ENCODE assay signal across 10 mouse cellular contexts in genomic region chr14:123627180-123627562, GRCm38 (mm10). TPM values are rescaled to one million over a fixed set of nuclear protein-coding genes. Genes with fewer than 3 reads are reported as not detected.
DNase-seq lines count a peak whose midpoint lies in the region; ATAC-seq and TF ChIP-seq lines count a peak whose summit lies in the region.
"Had no signal": no experiment of that assay in that cellular context is flagged by ENCODE, and none has a peak within 500 bp of the region (broad histone marks: within the 10 kb centered on the region; RNA-seq: fewer than 3 reads in every experiment).

No protein-coding gene starts in this region.

- no peaks in the 10 kb centered on the region for H3K36me3 ChIP-seq in embryonic facial prominence, embryonic 15.5 days
- no peaks in the 10 kb centered on the region for H3K36me3 ChIP-seq in hindbrain, embryonic 14.5 days (replicated peaks; ENCODE audit: control insufficient read depth, insufficient read depth)
- no peaks in the 10 kb centered on the region for H3K36me3 ChIP-seq in midbrain, postnatal 0 days (ENCODE audit: insufficient read depth, low read length)

- H3K4me1 ChIP-seq in embryonic facial prominence, embryonic 15.5 days, result peaks cover 9% of the 10 kb centered on the region; the same call in 1 of the 2 replicates
- H3K4me1 ChIP-seq in hindbrain, embryonic 14.5 days (replicated peaks; ENCODE audit: control insufficient read depth, insufficient read depth, low read length), result peaks cover 17% of the 10 kb centered on the region; the same call in 1 of the 2 replicates
- peaks cover 9% of the 10 kb centered on the region; the same call in 1 of the 2 replicates for H3K4me1 ChIP-seq in midbrain, postnatal 0 days (ENCODE audit: insufficient read depth, low read length)
- H3K4me1 ChIP-seq: megakaryocyte, embryonic 14.5 days had no signal

- 49% methylated on average over 3 of the region's 3 CpGs for WGBS in embryonic facial prominence, embryonic 15.5 days
- WGBS in hindbrain, embryonic 14.5 days, result 47% methylated on average over 3 of the region's 3 CpGs
- 44% methylated on average over 3 of the region's 3 CpGs for WGBS in midbrain, postnatal 0 days

- peak; percentile 11 for DNase-seq in layer of hippocampus, adult 11-12 months (ENCODE audit: low spot score)
- no peak for DNase-seq in layer of hippocampus, postnatal 36 days
- no peak for DNase-seq in hindbrain, embryonic 14.5 days (ENCODE audit: low spot score)
- no peak for DNase-seq in midbrain, postnatal 0 days (ENCODE audit: low spot score)
- no peak for DNase-seq in natural killer cell, adult 2 months (ENCODE audit: low spot score in 2 of 2)
- DNase-seq in adrenal gland, adult 8-10 months, result no peak
- DNase-seq in kidney, postnatal 4 days, result no peak
- DNase-seq: kidney, adult 18-20 months had no signal

- H3K9ac ChIP-seq in embryonic facial prominence, embryonic 15.5 days, result no peak overlapping the region
- peak overlapping the region; percentile 85 for H3K9ac ChIP-seq in hindbrain, embryonic 14.5 days
- peak overlapping the region; percentile 97 for H3K9ac ChIP-seq in midbrain, postnatal 0 days (replicated peaks; ENCODE audit: low read length, poor library complexity, severe bottlenecking)

- no peak for TF ChIP-seq CTCF in midbrain, postnatal 0 days (IDR thresholded peaks at IDR 0.05)

- H3K27ac ChIP-seq in embryonic facial prominence, embryonic 15.5 days (replicated peaks), result no peak overlapping the region
- peak overlapping the region; percentile 82 for H3K27ac ChIP-seq in hindbrain, embryonic 14.5 days
- peak overlapping the region; percentile 91 for H3K27ac ChIP-seq in midbrain, postnatal 0 days (ENCODE audit: low read depth, low read length)

- H3K4me2 ChIP-seq in embryonic facial prominence, embryonic 15.5 days (replicated peaks), result peak overlapping the region; percentile 83
- H3K4me2 ChIP-seq in hindbrain, embryonic 14.5 days (replicated peaks), result peak overlapping the region; percentile 88
- peak overlapping the region; percentile 86 for H3K4me2 ChIP-seq in midbrain, postnatal 0 days (ENCODE audit: low read depth, low read length, poor library complexity, severe bottlenecking)

- H3K4me3 ChIP-seq in embryonic facial prominence, embryonic 15.5 days (replicated peaks), result peak overlapping the region; percentile 48
- peak overlapping the region; percentile 67 for H3K4me3 ChIP-seq in hindbrain, embryonic 14.5 days (replicated peaks; ENCODE audit: low read length)
- H3K4me3 ChIP-seq in midbrain, postnatal 0 days (ENCODE audit: low read depth, low read length), result peak overlapping the region; percentile 63
- H3K4me3 ChIP-seq: megakaryocyte, embryonic 14.5 days had no signal

- no peak for ATAC-seq in embryonic facial prominence, embryonic 15.5 days (ENCODE audit: insufficient number of reproducible peaks, low FRiP score, low TSS enrichment, low read depth)
- ATAC-seq in hindbrain, embryonic 14.5 days (ENCODE audit: low FRiP score), result no peak
- peak; percentile 35; the same call in 1 of the 2 replicates for ATAC-seq in midbrain, postnatal 0 days (ENCODE audit: low FRiP score)

- H3K9me3 ChIP-seq in embryonic facial prominence, embryonic 15.5 days (replicated peaks), result no peaks in the 10 kb centered on the region
- H3K9me3 ChIP-seq in hindbrain, embryonic 14.5 days (ENCODE audit: control insufficient read depth, low read length), result no peaks in the 10 kb centered on the region
- no peaks in the 10 kb centered on the region for H3K9me3 ChIP-seq in midbrain, postnatal 0 days (ENCODE audit: low read length)

- H3K27me3 ChIP-seq in embryonic facial prominence, embryonic 15.5 days, result peaks cover 13% of the 10 kb centered on the region
- H3K27me3 ChIP-seq in hindbrain, embryonic 14.5 days (ENCODE audit: control insufficient read depth, insufficient read depth, low read length), result no peaks in the 10 kb centered on the region
- no peaks in the 10 kb centered on the region for H3K27me3 ChIP-seq in midbrain, postnatal 0 days (ENCODE audit: insufficient read depth, low read length)

RNA-seq across cellular contexts. Expression of gene Nalcn, which starts 0.2 kb away (rescaled TPM):
- total RNA-seq in layer of hippocampus, postnatal 36 days (2021), result 10 to 100 TPM; 65.6 to 67.5 TPM
- polyA plus RNA-seq in embryonic facial prominence, embryonic 15.5 days (2015; fragmentation: Nextera tagmentation; extraction: Ambion mirVana), result 1.2 and 1.5 TPM in 2 replicates
- 18.8 and 22.0 TPM in 2 replicates for polyA plus RNA-seq in hindbrain, embryonic 14.5 days (2014; fragmentation: Nextera tagmentation; extraction: Ambion mirVana)
- total RNA-seq in midbrain, postnatal 0 days (2014; rRNA removed), result 46.5 and 55.8 TPM in 2 replicates
- polyA plus RNA-seq in midbrain, postnatal 0 days (2015; fragmentation: Nextera tagmentation; extraction: Ambion mirVana), result 13.1 and 15.0 TPM in 2 replicates
- total RNA-seq in adrenal gland, adult 8-10 months (2022), result 10 to 100 TPM in 2 of 4 experiments, 1 to 10 TPM in 2; 8.3 to 14.7 (median 10.6) TPM

RNA-seq across cellular contexts. Expression of gene Itgbl1, which starts 32.6 kb away (rescaled TPM):
- total RNA-seq in layer of hippocampus, postnatal 36 days (2021), result 1 to 10 TPM; 8.4 to 9.7 TPM
- 2.7 and 4.9 TPM in 2 replicates for polyA plus RNA-seq in embryonic facial prominence, embryonic 15.5 days (2015; fragmentation: Nextera tagmentation; extraction: Ambion mirVana)
- polyA plus RNA-seq in hindbrain, embryonic 14.5 days (2014; fragmentation: Nextera tagmentation; extraction: Ambion mirVana), result 5.0 and 6.2 TPM in 2 replicates
- 2.5 TPM in 2 replicates for total RNA-seq in midbrain, postnatal 0 days (2014; rRNA removed)
- 3.8 and 4.6 TPM in 2 replicates for polyA plus RNA-seq in midbrain, postnatal 0 days (2015; fragmentation: Nextera tagmentation; extraction: Ambion mirVana)
- 1 to 10 TPM; 1.9 to 4.6 (median 2.4) TPM for total RNA-seq in adrenal gland, adult 8-10 months (2022)
